Comparison of ENCODE assay signal across 9 mouse cellular contexts in the genomic region with DNA sequence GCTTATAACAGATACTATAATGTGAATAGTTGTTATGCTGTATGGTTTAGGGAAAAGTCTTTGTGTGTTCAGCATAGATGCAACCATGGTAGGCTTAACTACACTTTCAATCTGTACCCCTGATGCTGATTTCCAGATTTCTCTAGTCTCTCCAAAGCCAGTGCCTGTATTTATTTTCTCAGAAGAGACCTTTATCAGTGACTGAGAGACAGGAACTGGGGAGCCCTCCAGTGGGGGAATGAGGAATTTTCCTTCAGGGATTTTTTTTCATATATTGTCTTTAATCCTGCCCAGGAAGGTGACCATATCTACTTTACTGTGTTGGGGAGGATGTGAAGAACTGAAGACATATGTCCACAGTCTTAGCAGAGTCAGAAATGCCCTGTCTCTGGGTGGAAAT. TPM values are rescaled to one million over a fixed set of nuclear protein-coding genes. Genes with fewer than 3 reads are reported as not detected.
A peak's percentile ranks its signal among the peaks of the same experiment; 100 is the strongest.
DNase-seq lines count a peak whose midpoint lies in the region; ATAC-seq and TF ChIP-seq lines count a peak whose summit lies in the region.
"Had no signal": no experiment of that assay in that cellular context is flagged by ENCODE, and none has a peak within 500 bp of the region (broad histone marks: within the 10 kb centered on the region; RNA-seq: fewer than 3 reads in every experiment).

No protein-coding gene starts in this region.

- 0 out of 2 replicates have a peak, but pooled peaks cover 4% of the 10 kb centered on the region for H3K4me1 ChIP-seq in kidney, postnatal 0 days (replicated peaks; ENCODE audit: insufficient read depth, low read length)
- no peaks in the 10 kb centered on the region for H3K4me1 ChIP-seq in MEL (ENCODE audit: control insufficient read depth in 1 of 2, insufficient read depth in 2 of 2, low read length in 2 of 2)
- peaks cover 32% of the 10 kb centered on the region for H3K4me1 ChIP-seq in hindbrain, embryonic 15.5 days (replicated peaks)
- H3K4me1 ChIP-seq in neural tube, embryonic 12.5 days = peaks cover 20% of the 10 kb centered on the region

- H3K4me3 ChIP-seq in kidney, postnatal 0 days (replicated peaks; ENCODE audit: low read depth, low read length) = no peak overlapping the region
- no peak overlapping the region for H3K4me3 ChIP-seq in MEL (ENCODE audit: control insufficient read depth in 1 of 2, insufficient read depth in 1 of 2, low read depth in 2 of 2, low read length in 2 of 2)
- no peak overlapping the region for H3K4me3 ChIP-seq in hindbrain, embryonic 15.5 days
- H3K4me3 ChIP-seq in neural tube, embryonic 12.5 days = no peak overlapping the region

- no peak overlapping the region for H3K27ac ChIP-seq in kidney, postnatal 0 days
- no peak overlapping the region for H3K27ac ChIP-seq in MEL (ENCODE audit: control insufficient read depth, low read depth, low read length)
- H3K27ac ChIP-seq in hindbrain, embryonic 15.5 days (replicated peaks) = peak overlapping the region; percentile 87
- H3K27ac ChIP-seq in neural tube, embryonic 12.5 days = no peak overlapping the region

- DNase-seq in kidney, postnatal 0 days (ENCODE audit: low spot score) = peak; percentile 50
- DNase-seq in kidney, adult 11 months = no peak
- peak; percentile 49 for DNase-seq in MEL (ENCODE audit: low read depth, low spot score)
- peak; percentile 72 for DNase-seq in cerebellum, adult 8-10 months
- DNase-seq in urinary bladder, postnatal 4 days (ENCODE audit: low spot score in 2 of 2) = no peak
- no peak for DNase-seq in ovary, postnatal 14 days (ENCODE audit: low spot score)

- H3K9ac ChIP-seq in kidney, postnatal 0 days (ENCODE audit: low read depth, low read length) = no peak overlapping the region
- no peak overlapping the region for H3K9ac ChIP-seq in MEL (ENCODE audit: control insufficient read depth, low read depth, low read length, poor library complexity, severe bottlenecking)
- no peak overlapping the region for H3K9ac ChIP-seq in hindbrain, embryonic 15.5 days
- H3K9ac ChIP-seq in neural tube, embryonic 12.5 days = no peak overlapping the region

- H3K36me3 ChIP-seq in kidney, postnatal 0 days (ENCODE audit: insufficient read depth, low read length) = no peaks in the 10 kb centered on the region
- H3K36me3 ChIP-seq in MEL (ENCODE audit: control insufficient read depth in 1 of 2, insufficient read depth in 2 of 2, low read length in 2 of 2) = no peaks in the 10 kb centered on the region
- no peaks in the 10 kb centered on the region for H3K36me3 ChIP-seq in hindbrain, embryonic 15.5 days
- H3K36me3 ChIP-seq in neural tube, embryonic 12.5 days = no peaks in the 10 kb centered on the region

- TF ChIP-seq EP300 in MEL (IDR thresholded peaks at IDR 0.05; ENCODE audit: low read depth in 1 of 2, low read length in 2 of 2) = no peak

- no peak for TF ChIP-seq POLR2A in MEL (IDR thresholded peaks at IDR 0.05; ENCODE audit: control insufficient read depth in 1 of 2, insufficient read depth in 1 of 2, low read depth in 1 of 2, low read length in 2 of 2, poor library complexity in 1 of 2)

- no peak overlapping the region for H3K4me2 ChIP-seq in kidney, postnatal 0 days (ENCODE audit: low read length)
- no peak overlapping the region for H3K4me2 ChIP-seq in hindbrain, embryonic 15.5 days
- no peak overlapping the region for H3K4me2 ChIP-seq in neural tube, embryonic 12.5 days (replicated peaks)

- H3K27me3 ChIP-seq in kidney, postnatal 0 days (ENCODE audit: insufficient read depth, low read length) = no peaks in the 10 kb centered on the region
- peaks cover 2 to 7% of the 10 kb centered on the region in 2 experiments; a peak in 3 of 4 replicates for H3K27me3 ChIP-seq in MEL (ENCODE audit: control insufficient read depth in 1 of 2, insufficient read depth in 2 of 2, low read length in 2 of 2)
- H3K27me3 ChIP-seq in hindbrain, embryonic 15.5 days = no peaks in the 10 kb centered on the region
- H3K27me3 ChIP-seq in neural tube, embryonic 12.5 days (replicated peaks) = no peaks in the 10 kb centered on the region

- H3K79me2 ChIP-seq in MEL (ENCODE audit: control insufficient read depth, insufficient read depth, low read length, poor library complexity) = no peaks in the 10 kb centered on the region

- TF ChIP-seq RAD21 in MEL (IDR thresholded peaks at IDR 0.05; ENCODE audit: low read depth, low read length) = peak; percentile 71

- TF ChIP-seq CTCF in kidney, postnatal 0 days (IDR thresholded peaks at IDR 0.05; ENCODE audit: low read depth) = peak; percentile 60
- peak; percentile 15 to 74 (median 49); a peak in 4 of 6 replicates for TF ChIP-seq CTCF in MEL (IDR thresholded peaks at IDR 0.05 in 2 of 3, conservative IDR thresholded peaks at IDR 0.05 in 1 of 3; ENCODE audit: control insufficient read depth in 1 of 3, insufficient read depth in 1 of 3, low read depth in 2 of 3, low read length in 3 of 3, poor library complexity in 1 of 3, severe bottlenecking in 1 of 3)

- H3K9me3 ChIP-seq in kidney, postnatal 0 days (replicated peaks; ENCODE audit: low read length) = no peaks in the 10 kb centered on the region
- H3K9me3 ChIP-seq in MEL (replicated peaks; ENCODE audit: insufficient read depth, low read length) = no peaks in the 10 kb centered on the region
- H3K9me3 ChIP-seq in hindbrain, embryonic 15.5 days = no peaks in the 10 kb centered on the region
- no peaks in the 10 kb centered on the region for H3K9me3 ChIP-seq in neural tube, embryonic 12.5 days

- no peak for ATAC-seq in kidney, postnatal 0 days (replicated peaks; ENCODE audit: low FRiP score, low read depth)
- no peak; the same call in 1 of the 2 replicates for ATAC-seq in hindbrain, embryonic 15.5 days (ENCODE audit: low FRiP score, low read depth)
- peak; percentile 27; the same call in 1 of the 2 replicates for ATAC-seq in neural tube, embryonic 12.5 days (ENCODE audit: low FRiP score, low read depth)

TF ChIP-seq in MEL, 35 proteins besides CTCF, POLR2A, EP300 and RAD21:
- no peak for TF ChIP-seq RCOR1 (IDR thresholded peaks at IDR 0.05; ENCODE audit: low read depth, low read length)
- peak; percentile 55 for TF ChIP-seq GATA1 (IDR thresholded peaks at IDR 0.05; ENCODE audit: low read depth, low read length)
- TF ChIP-seq MAFK (IDR thresholded peaks at IDR 0.05; ENCODE audit: borderline replicate concordance, low read depth, low read length) = no peak
- TF ChIP-seq TCF12 (IDR thresholded peaks at IDR 0.05; ENCODE audit: low read depth, low read length) = no peak
- TF ChIP-seq NRF1 (IDR thresholded peaks at IDR 0.05; ENCODE audit: insufficient read depth, low read depth, low read length, poor library complexity, severe bottlenecking) = no peak
- peak; percentile 62 for TF ChIP-seq ZNF384 (IDR thresholded peaks at IDR 0.05; ENCODE audit: low read depth, low read length)
- peak; percentile 79 for TF ChIP-seq SMC3 (IDR thresholded peaks at IDR 0.05; ENCODE audit: low read depth, low read length)
- TF ChIP-seq JUND (IDR thresholded peaks at IDR 0.05; ENCODE audit: low read depth, low read length) = no peak
- peak; percentile 49 for TF ChIP-seq ZC3H11A (IDR thresholded peaks at IDR 0.05; ENCODE audit: low read depth, low read length)
- TF ChIP-seq ZKSCAN1 (IDR thresholded peaks at IDR 0.05; ENCODE audit: low read depth, low read length) = no peak

RNA-seq across cellular contexts. Expression of a gene that starts 12.4 kb away (rescaled TPM):
- polyA plus RNA-seq in kidney, postnatal 0 days (2015; fragmentation: Nextera tagmentation; extraction: Ambion mirVana) = not detected in 2 replicates
- not detected in 2 replicates for total RNA-seq in MEL (2012; rRNA removed)
- polyA plus RNA-seq in MEL (2012; ENCODE audit: insufficient read depth in 1 of 2, insufficient read length in 2 of 2, low read depth in 1 of 2, low replicate concordance in 2 of 2, missing spikeins in 1 of 2) = not detected
- 203 and 214 TPM in 2 replicates for polyA plus RNA-seq in hindbrain, embryonic 15.5 days (2015; fragmentation: Nextera tagmentation; extraction: Ambion mirVana)
- polyA plus RNA-seq in neural tube, embryonic 12.5 days (2016; fragmentation: Nextera tagmentation; extraction: Ambion mirVana) = 61.9 and 69.5 TPM in 2 replicates

RNA-seq across cellular contexts. Expression of a gene that starts 26.3 kb away (rescaled TPM):
- 0.08 and 0.13 TPM in 2 replicates for polyA plus RNA-seq in kidney, postnatal 0 days (2015; fragmentation: Nextera tagmentation; extraction: Ambion mirVana)
- not detected in 2 replicates for total RNA-seq in MEL (2012; rRNA removed)
- under 1 TPM in 1 of 2 experiments, not detected in 1; 0.13 TPM for polyA plus RNA-seq in MEL (2012; ENCODE audit: insufficient read depth in 1 of 2, insufficient read length in 2 of 2, low read depth in 1 of 2, low replicate concordance in 2 of 2, missing spikeins in 1 of 2)
- polyA plus RNA-seq in hindbrain, embryonic 15.5 days (2015; fragmentation: Nextera tagmentation; extraction: Ambion mirVana) = 30.4 and 33.5 TPM in 2 replicates
- polyA plus RNA-seq in neural tube, embryonic 12.5 days (2016; fragmentation: Nextera tagmentation; extraction: Ambion mirVana) = 13.8 and 15.0 TPM in 2 replicates

RNA-seq across cellular contexts. Expression of a gene that starts 27.2 kb away (rescaled TPM):
- 128 and 137 TPM in 2 replicates for polyA plus RNA-seq in kidney, postnatal 0 days (2015; fragmentation: Nextera tagmentation; extraction: Ambion mirVana)
- 34.7 and 35.9 TPM in 2 replicates for total RNA-seq in MEL (2012; rRNA removed)
- polyA plus RNA-seq in MEL (2012; ENCODE audit: insufficient read depth in 1 of 2, insufficient read length in 2 of 2, low read depth in 1 of 2, low replicate concordance in 2 of 2, missing spikeins in 1 of 2) = 10 to 100 TPM in 1 of 2 experiments, not detected in 1; 59.3 TPM
- 140 and 145 TPM in 2 replicates for polyA plus RNA-seq in hindbrain, embryonic 15.5 days (2015; fragmentation: Nextera tagmentation; extraction: Ambion mirVana)
- 193 and 201 TPM in 2 replicates for polyA plus RNA-seq in neural tube, embryonic 12.5 days (2016; fragmentation: Nextera tagmentation; extraction: Ambion mirVana)

RNA-seq across cellular contexts. Expression of a gene that starts 54.4 kb away (rescaled TPM):
- polyA plus RNA-seq in kidney, postnatal 0 days (2015; fragmentation: Nextera tagmentation; extraction: Ambion mirVana) = 30.4 and 31.3 TPM in 2 replicates
- 10.3 and 12.9 TPM in 2 replicates for total RNA-seq in MEL (2012; rRNA removed)
- 10 to 100 TPM in 1 of 2 experiments, not detected in 1; 18.9 TPM for polyA plus RNA-seq in MEL (2012; ENCODE audit: insufficient read depth in 1 of 2, insufficient read length in 2 of 2, low read depth in 1 of 2, low replicate concordance in 2 of 2, missing spikeins in 1 of 2)
- polyA plus RNA-seq in hindbrain, embryonic 15.5 days (2015; fragmentation: Nextera tagmentation; extraction: Ambion mirVana) = 72.5 and 85.0 TPM in 2 replicates
- 49.6 and 54.9 TPM in 2 replicates for polyA plus RNA-seq in neural tube, embryonic 12.5 days (2016; fragmentation: Nextera tagmentation; extraction: Ambion mirVana)

RNA-seq across cellular contexts. Expression of a gene that starts 58.7 kb away (rescaled TPM):
- polyA plus RNA-seq in kidney, postnatal 0 days (2015; fragmentation: Nextera tagmentation; extraction: Ambion mirVana) = 0.18 TPM in 1 of 2 replicates, not detected in the other
- 0.46 and 0.58 TPM in 2 replicates for total RNA-seq in MEL (2012; rRNA removed)
- under 1 TPM in 1 of 2 experiments, not detected in 1; 0.82 TPM for polyA plus RNA-seq in MEL (2012; ENCODE audit: insufficient read depth in 1 of 2, insufficient read length in 2 of 2, low read depth in 1 of 2, low replicate concordance in 2 of 2, missing spikeins in 1 of 2)
- not detected in 2 replicates for polyA plus RNA-seq in hindbrain, embryonic 15.5 days (2015; fragmentation: Nextera tagmentation; extraction: Ambion mirVana)
- not detected in 2 replicates for polyA plus RNA-seq in neural tube, embryonic 12.5 days (2016; fragmentation: Nextera tagmentation; extraction: Ambion mirVana)
- total RNA-seq: layer of hippocampus, adult 8-10 months had no signal

Comparison
In these comparisons a context has a peak if more than half of its experiments do, and no peak if none do; other contexts are left out.
1. DNase-seq: peak in kidney, postnatal 0 days (single experiment), MEL (single experiment) and cerebellum, adult 8-10 months (single experiment); none in kidney, adult 11 months (single experiment), urinary bladder, postnatal 4 days (0 of 2) and ovary, postnatal 14 days (single experiment).
2. RNA of a gene that starts 12.4 kb away (polyA plus RNA-seq): 203 to 214 TPM in hindbrain, embryonic 15.5 days and 61.9 to 69.5 TPM in neural tube, embryonic 12.5 days; not detected in kidney, postnatal 0 days and not detected in MEL; every median in the first group is over 10 times any median in the second.